Mouse (Mus musculus) retina, postnatal 7 days (tissue): ENCODE results near the gene Btbd35f20.
"Not testable (repeated sequence)": the region's sequence is repeated elsewhere in the genome, so short reads cannot be mapped to it uniquely, and the experiment has no call there.

Experiments
- DNase-seq: peaks from one replicate; pipeline ENCODE4 v3.0.0-alpha.2; 2012; ENCODE audit warnings: low read depth, low spot score

The Btbd35f20 gene

DNA sequence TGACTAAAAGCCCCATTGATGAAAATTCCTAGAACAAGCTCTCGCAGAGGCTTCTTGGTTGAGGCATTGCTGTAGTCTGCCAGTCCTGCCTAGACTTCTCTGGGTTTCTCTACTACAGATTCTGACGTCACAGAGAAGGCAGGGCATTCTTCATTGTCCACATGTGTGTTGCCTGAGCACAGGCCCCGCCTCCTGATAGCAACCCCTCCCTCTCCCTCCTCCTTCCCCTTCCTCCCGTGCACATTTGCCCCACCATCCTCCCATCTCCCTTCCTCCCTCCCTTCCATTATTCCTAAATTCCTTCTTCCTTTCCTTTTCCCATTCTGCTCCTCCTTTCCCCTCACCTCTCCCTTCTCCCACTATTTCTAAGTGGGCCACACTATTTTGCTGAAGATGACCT is at the start of gene Btbd35f20:
TSS of gene Btbd35f20 (minus strand) at position 101 of the 400 bp plus-strand sequence.
- DNase-seq: not testable (repeated sequence)
